In genomic region chr1:187652445-187652844, GRCm38 (mm10) we compare ENCODE assay signal across 10 mouse cellular contexts. TPM values are rescaled to one million over a fixed set of nuclear protein-coding genes. Genes with fewer than 3 reads are reported as not detected.
A peak's percentile ranks its signal among the peaks of the same experiment; 100 is the strongest.
DNase-seq lines count a peak whose midpoint lies in the region; ATAC-seq lines count a peak whose summit lies in the region.
"Had no signal": no experiment of that assay in that cellular context is flagged by ENCODE, and none has a peak within 500 bp of the region (broad histone marks: within the 10 kb centered on the region; RNA-seq: fewer than 3 reads in every experiment).

No protein-coding gene starts in this region.

- 9% methylated on average over 7 of the region's 7 CpGs for WGBS in forebrain, embryonic 11.5 days
- 29% methylated on average over 7 of the region's 7 CpGs for WGBS in intestine, embryonic 16.5 days
- WGBS in midbrain, embryonic 15.5 days: 12% methylated on average over 7 of the region's 7 CpGs

- no peaks in the 10 kb centered on the region for H3K9me3 ChIP-seq in forebrain, embryonic 11.5 days (ENCODE audit: control insufficient read depth, low read length)
- H3K9me3 ChIP-seq in intestine, embryonic 16.5 days (ENCODE audit: control insufficient read depth, low read length): no peaks in the 10 kb centered on the region
- no peaks in the 10 kb centered on the region for H3K9me3 ChIP-seq in midbrain, embryonic 15.5 days

- H3K4me3 ChIP-seq in forebrain, embryonic 11.5 days (ENCODE audit: low read depth, low read length): peak overlapping the region; percentile 58; the same call in 1 of the 2 replicates
- H3K4me3 ChIP-seq in intestine, embryonic 16.5 days (ENCODE audit: low read length): peak overlapping the region; percentile 71; the same call in 1 of the 2 replicates
- peak overlapping the region; percentile 86 for H3K4me3 ChIP-seq in midbrain, embryonic 15.5 days

- H3K4me2 ChIP-seq in forebrain, embryonic 11.5 days (ENCODE audit: low read depth, low read length, severe bottlenecking): peak overlapping the region; percentile 80
- H3K4me2 ChIP-seq in intestine, embryonic 16.5 days (ENCODE audit: low read depth, low read length): peak overlapping the region; percentile 94
- peak overlapping the region; percentile 97 for H3K4me2 ChIP-seq in midbrain, embryonic 15.5 days

- H3K27me3 ChIP-seq in forebrain, embryonic 11.5 days (ENCODE audit: control insufficient read depth, insufficient read depth, low read length): no peaks in the 10 kb centered on the region
- H3K27me3 ChIP-seq in intestine, embryonic 16.5 days (replicated peaks; ENCODE audit: control insufficient read depth, insufficient read depth, low read length): no peaks in the 10 kb centered on the region
- no peaks in the 10 kb centered on the region for H3K27me3 ChIP-seq in midbrain, embryonic 15.5 days (replicated peaks)

- H3K27ac ChIP-seq in forebrain, embryonic 11.5 days (ENCODE audit: low read depth, low read length): no peak overlapping the region
- 0 out of 2 replicates have a peak overlapping the region, but pooled peaks have one; percentile 4 for H3K27ac ChIP-seq in intestine, embryonic 16.5 days (ENCODE audit: low read length)
- H3K27ac ChIP-seq in midbrain, embryonic 15.5 days: peak overlapping the region; percentile 88; the same call in 1 of the 2 replicates

- no peak overlapping the region for H3K9ac ChIP-seq in forebrain, embryonic 11.5 days (ENCODE audit: low read length)
- peak overlapping the region; percentile 4; the same call in 1 of the 2 replicates for H3K9ac ChIP-seq in intestine, embryonic 16.5 days (ENCODE audit: low read depth, low read length)
- H3K9ac ChIP-seq in midbrain, embryonic 15.5 days: peak overlapping the region; percentile 88

- peak; percentile 19 for DNase-seq in left cerebral cortex, postnatal 4 days
- no peak for DNase-seq in left cerebral cortex, postnatal 14 days (ENCODE audit: low spot score in 2 of 2)
- DNase-seq in forebrain, embryonic 11.5 days (ENCODE audit: low spot score): no peak
- DNase-seq in embryo, embryonic 10.5 days (ENCODE audit: low spot score): no peak
- no peak for DNase-seq in thymus, postnatal 10 days (ENCODE audit: low spot score in 2 of 2)
- no peak for DNase-seq in right cerebral cortex, postnatal 36 days (ENCODE audit: low spot score in 2 of 2)

- intact Hi-C loops in left cerebral cortex, postnatal 4 days (cut with DNase I): no loop called here
- intact Hi-C loops in left cerebral cortex, postnatal 14 days (cut with DNase I): no loop called here

- H3K36me3 ChIP-seq in forebrain, embryonic 11.5 days (ENCODE audit: control insufficient read depth, insufficient read depth, low read length): no peaks in the 10 kb centered on the region
- H3K36me3 ChIP-seq in intestine, embryonic 16.5 days (ENCODE audit: control insufficient read depth, insufficient read depth, low read length): no peaks in the 10 kb centered on the region
- H3K36me3 ChIP-seq in midbrain, embryonic 15.5 days (replicated peaks): no peaks in the 10 kb centered on the region

- peaks cover 3% of the 10 kb centered on the region for H3K4me1 ChIP-seq in forebrain, embryonic 11.5 days (replicated peaks; ENCODE audit: control insufficient read depth, insufficient read depth, low read length)
- H3K4me1 ChIP-seq in intestine, embryonic 16.5 days (ENCODE audit: control insufficient read depth, insufficient read depth, low read length): peaks cover 21% of the 10 kb centered on the region
- peaks cover 19% of the 10 kb centered on the region for H3K4me1 ChIP-seq in midbrain, embryonic 15.5 days

- ATAC-seq in forebrain, embryonic 11.5 days (replicated peaks; ENCODE audit: low FRiP score): peak; percentile 22
- ATAC-seq in intestine, embryonic 16.5 days: peak; percentile 19
- ATAC-seq in midbrain, embryonic 15.5 days (replicated peaks): peak; percentile 25; the same call in 1 of the 2 replicates

RNA-seq across cellular contexts. Expression of gene Esrrg, which starts 43.9 kb away (rescaled TPM):
- total RNA-seq in left cerebral cortex, postnatal 4 days (2021): 10 to 100 TPM; 15.7 to 19.6 TPM
- 10 to 100 TPM; 21.6 to 25.1 TPM for total RNA-seq in left cerebral cortex, postnatal 14 days (2021)
- 5.0 TPM in 2 replicates for polyA plus RNA-seq in forebrain, embryonic 11.5 days (2014; fragmentation: Nextera tagmentation; extraction: Ambion mirVana)
- polyA plus RNA-seq in intestine, embryonic 16.5 days (2015; fragmentation: Nextera tagmentation; extraction: Ambion mirVana): 3.6 and 4.6 TPM in 2 replicates
- polyA plus RNA-seq in midbrain, embryonic 15.5 days (2015; fragmentation: Nextera tagmentation; extraction: Ambion mirVana): 29.0 and 30.3 TPM in 2 replicates
- total RNA-seq: MEL had no signal
- polyA plus RNA-seq: erythroblast, embryonic 14.5 days had no signal
